Mouse (Mus musculus): Measurements from ENCODE around the gene Six6.

Six6 gene

DNA sequence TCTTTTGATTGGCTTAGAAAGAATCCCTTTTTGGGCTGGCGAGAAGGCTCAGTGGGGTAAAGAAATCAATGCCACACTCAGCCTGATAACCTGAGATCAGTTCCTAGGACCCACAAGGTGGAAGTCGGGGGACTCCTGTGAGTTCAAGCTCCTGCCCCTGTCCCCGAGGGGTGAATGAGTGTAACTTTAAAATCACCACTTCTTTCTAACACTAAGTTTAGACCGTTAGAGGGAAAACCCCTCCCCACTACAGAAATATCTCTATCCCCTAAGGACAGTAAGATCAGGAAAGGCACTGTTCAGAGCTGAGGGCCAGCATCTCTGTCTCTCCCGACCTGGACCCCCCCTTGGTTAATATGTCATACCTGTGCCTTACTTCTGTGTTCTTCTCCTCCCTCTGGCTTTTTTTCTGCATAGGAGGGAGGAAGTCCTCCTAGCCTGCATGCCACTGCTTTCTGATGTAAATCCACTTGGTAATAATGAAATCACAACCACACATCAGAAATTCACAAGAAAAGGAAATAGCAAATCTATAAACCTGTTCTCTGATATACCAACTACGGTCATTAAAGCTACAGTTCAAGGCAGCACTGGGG is 18.2 kb downstream of the Six6 start:
- no peak for DNase-seq (ENCODE audit: low read depth, low spot score)

GRCm38 (mm10) chr12:72958446-72958845 is 18.8 kb downstream of the Six6 start:
- DNase-seq (ENCODE audit: low read depth, low spot score), result no peak

- DNase-seq (ENCODE audit: low read depth, low spot score), result no peak
These were observed 23.1 kb downstream of the Six6 start for GRCm38 (mm10) chr12:72962761-72963160.

DNA sequence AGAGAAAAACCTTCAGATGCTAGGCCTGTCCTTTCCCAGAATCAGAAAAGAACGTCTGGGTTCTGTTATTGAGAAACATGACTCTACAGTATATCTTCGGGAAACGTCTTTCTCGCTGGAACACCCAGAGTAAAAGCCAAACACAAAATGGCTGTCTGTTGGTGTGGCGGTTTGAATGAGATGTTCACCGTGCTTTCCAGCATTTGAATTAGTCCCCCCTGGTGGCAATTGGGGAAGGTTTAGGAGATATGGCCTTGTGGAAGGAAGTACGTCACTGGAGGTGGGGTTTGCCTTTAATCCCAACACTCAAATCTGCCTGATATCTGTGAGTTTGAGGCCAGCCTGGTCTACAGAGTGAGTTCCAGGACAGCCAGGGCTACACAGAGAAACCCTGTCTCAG is 27.8 kb downstream of the Six6 start:
- DNase-seq (ENCODE audit: low read depth, low spot score), result no peak

DNA sequence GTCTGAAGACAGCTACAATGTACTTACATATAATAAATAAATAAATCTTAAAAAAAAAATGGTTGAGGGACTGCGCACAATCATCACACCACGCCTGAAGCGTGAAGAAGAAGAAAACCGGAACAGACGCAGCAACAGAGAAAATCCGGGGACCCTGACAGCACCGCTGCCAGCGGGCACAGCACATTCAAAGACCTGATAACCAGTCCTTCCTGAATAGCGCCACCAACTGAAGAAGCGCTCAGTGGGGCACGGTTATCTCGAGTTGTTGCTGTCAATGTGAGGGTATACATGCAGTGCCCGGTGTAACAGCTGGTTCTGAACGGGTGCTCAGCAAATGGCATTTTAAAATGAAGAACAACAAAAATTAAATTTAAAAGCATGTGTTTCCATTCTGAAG is 30.9 kb downstream of the Six6 start:
- DNase-seq (ENCODE audit: low read depth, low spot score), result no peak

DNA sequence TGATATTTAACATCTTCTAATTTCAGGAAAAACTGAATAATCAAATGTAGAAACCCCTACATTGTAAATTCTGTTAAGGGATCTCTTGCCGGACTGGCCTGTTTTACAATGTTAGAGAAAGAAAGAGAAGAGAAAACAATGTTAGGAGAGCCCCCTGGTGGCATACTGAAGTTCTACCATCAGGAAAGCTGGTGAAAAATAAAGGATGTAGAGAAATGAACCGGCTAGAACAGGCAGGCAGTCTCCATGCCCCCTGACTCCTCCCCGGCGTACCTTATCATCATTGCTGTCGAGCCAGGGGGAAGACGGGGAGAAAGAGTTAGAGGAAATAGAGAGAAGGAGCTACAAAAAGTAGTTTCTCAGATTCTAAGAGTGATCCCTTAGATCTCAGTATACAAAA is 33.5 kb downstream of the Six6 start:
- DNase-seq (ENCODE audit: low read depth, low spot score), result peak; percentile 4

GRCm38 (mm10) chr12:72976172-72976571 is 36.5 kb downstream of the Six6 start:
- no peak for DNase-seq (ENCODE audit: low read depth, low spot score)

DNA sequence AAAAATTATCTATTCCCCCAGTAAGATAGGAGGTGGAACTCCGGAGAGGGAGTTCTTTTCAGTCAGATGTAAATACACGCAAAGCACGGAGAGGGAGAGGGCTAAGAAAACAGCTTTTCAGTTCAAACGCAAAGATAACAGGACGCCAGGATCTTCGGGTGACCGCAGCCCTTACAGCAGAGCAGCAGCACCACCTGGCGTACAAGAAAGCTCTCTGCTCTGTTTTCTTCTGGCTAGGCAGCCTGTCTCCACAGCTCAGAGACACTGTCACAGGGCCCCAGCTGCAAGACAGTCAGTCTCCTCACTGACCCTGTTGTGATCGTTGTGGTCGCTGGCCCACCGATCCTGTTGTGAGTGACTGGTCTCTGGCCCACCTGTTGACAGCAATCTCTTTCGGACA is 37.0 kb downstream of the Six6 start:
- DNase-seq (ENCODE audit: low read depth, low spot score), result peak; percentile 38

- no peak for DNase-seq (ENCODE audit: low read depth, low spot score)
These were observed 38.2 kb downstream of the Six6 start for GRCm38 (mm10) chr12:72977851-72978250.

DNA sequence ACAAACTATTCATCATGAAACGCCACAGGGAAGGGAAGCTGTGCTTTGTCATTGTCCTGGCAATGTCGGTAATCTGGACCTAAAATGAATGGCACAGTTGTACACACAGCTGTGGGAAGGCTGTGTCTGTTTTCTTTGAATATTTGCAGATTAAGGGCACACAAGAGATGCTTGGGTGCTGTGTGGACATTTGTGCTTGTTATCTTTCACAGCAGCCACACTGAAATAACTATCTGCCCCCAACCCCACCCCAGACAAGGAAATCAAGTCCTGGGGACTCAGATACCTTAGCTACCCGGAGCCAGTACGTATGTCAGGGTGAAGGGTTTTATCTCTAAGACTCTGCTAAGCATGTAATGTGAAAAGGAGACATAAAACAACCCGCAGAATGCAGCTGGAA is 39.5 kb downstream of the Six6 start:
- DNase-seq (ENCODE audit: low read depth, low spot score), result no peak

DNA sequence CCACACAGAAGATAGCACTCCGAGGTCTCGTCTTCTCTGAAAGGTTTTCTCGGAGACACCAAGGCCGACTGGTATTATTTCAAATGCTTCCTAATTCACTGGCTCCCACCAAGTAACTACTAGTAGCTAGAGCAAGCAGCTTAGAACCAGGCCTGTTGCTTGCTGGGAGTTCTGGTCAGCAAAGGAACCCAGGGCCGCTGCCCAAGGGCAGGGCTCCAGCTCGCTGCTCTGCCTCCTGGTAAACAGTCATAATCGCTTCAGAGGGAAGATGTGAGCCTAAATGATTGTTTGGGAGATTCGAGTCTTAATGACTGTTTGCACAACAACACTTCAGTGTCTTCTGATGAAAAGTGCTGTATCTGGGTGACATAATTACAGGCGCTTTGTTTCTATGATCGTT is 42.9 kb downstream of the Six6 start:
- no peak for DNase-seq (ENCODE audit: low read depth, low spot score)

GRCm38 (mm10) chr12:72983071-72983857 is 43.6 kb downstream of the Six6 start:
- no peak for DNase-seq (ENCODE audit: low read depth, low spot score)

All from telencephalon, adult 2 months (tissue).